Mouse (Mus musculus): ENCODE measurements around the gene Gzme.
"Not testable (repeated sequence)": the region's sequence is repeated elsewhere in the genome, so short reads cannot be mapped to it uniquely, and the experiment has no call there.

Gzme gene

DNA sequence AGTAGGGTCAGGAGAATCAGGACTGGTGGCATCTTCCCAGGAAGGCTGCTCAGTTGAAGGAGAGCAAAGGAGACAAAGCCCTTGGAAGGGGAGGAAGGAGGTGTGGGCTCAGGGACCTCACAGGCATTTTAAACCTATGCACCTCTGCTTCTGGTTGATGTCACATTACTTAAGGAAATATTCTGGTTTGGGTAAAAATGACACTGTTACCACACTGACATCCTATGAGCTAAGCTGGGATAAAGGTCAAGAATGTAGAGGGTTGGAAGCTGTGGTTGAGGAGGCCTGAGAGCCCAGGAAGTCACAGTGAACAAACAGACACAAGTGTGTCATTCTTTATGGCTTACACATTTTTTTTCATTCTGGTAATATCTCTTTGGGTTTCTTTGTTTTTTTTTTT, at the start of gene Gzme:
Gzme (minus strand) TSS at position 101 of the 400 bp plus-strand sequence.
- DNase-seq (ENCODE audit: low spot score in 2 of 2): no peak

- no peak for DNase-seq (ENCODE audit: low spot score in 2 of 2)
These were observed 47.6 kb upstream of the Gzme start for GRCm38 (mm10) chr14:56168009-56168408.

GRCm38 (mm10) chr14:56162109-56162508, 41.7 kb upstream of the Gzme start:
- DNase-seq (ENCODE audit: low spot score in 2 of 2): no peak

DNA sequence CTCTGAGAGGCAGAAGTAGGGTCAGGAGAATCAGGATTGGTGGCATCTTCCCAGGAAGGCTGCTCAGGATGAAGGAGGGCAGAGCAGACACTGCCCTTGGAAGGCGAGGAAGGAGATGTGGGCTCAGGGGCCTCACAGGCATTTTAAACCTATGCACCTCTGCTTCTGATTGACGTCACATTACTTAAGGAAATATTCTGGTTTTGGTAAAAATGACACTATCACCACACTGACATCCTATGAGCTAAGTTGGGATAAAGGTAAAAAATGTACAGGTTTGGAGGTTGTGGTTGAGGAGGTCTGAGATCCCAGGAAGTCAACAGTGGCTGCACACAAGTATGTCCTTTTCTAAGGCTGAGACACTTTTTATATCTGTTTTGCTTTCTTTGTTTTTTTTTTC, 39.1 kb upstream of the Gzme start, which contains the start of gene Gzmg:
Gzmg (minus strand) TSS at position 101 of the 400 bp plus-strand sequence.
- not testable (repeated sequence) for DNase-seq (ENCODE audit: low spot score in 2 of 2)

GRCm38 (mm10) chr14:56155340-56155739, 34.9 kb upstream of the Gzme start:
- DNase-seq (ENCODE audit: low spot score in 2 of 2): no peak

GRCm38 (mm10) chr14:56133675-56134074, 13.2 kb upstream of the Gzme start:
- DNase-seq (ENCODE audit: low spot score in 2 of 2): not testable (repeated sequence)

DNA sequence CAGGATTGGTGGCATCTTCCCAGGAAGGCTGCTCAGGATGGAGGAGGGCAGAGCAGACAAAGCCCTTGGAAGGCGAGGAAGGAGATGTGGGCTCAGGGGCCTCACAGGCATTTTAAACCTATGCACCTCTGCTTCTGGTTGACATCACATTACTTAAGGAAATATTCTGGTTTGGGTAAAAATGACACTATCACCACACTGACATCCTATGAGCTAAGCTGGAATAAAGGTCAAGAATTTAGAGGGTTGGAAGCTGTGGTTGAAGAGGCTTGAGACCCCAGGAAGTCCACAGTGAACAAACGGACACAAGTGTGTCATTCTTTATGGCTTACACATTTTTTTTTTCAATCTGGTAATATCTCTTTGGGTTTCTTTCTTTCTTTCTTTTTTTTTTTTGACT, 12.1 kb upstream of the Gzme start, which contains the start of gene Gzmd:
Gzmd (minus strand) TSS at position 101 of the 400 bp plus-strand sequence.
- not testable (repeated sequence) for DNase-seq (ENCODE audit: low spot score in 2 of 2)

DNA sequence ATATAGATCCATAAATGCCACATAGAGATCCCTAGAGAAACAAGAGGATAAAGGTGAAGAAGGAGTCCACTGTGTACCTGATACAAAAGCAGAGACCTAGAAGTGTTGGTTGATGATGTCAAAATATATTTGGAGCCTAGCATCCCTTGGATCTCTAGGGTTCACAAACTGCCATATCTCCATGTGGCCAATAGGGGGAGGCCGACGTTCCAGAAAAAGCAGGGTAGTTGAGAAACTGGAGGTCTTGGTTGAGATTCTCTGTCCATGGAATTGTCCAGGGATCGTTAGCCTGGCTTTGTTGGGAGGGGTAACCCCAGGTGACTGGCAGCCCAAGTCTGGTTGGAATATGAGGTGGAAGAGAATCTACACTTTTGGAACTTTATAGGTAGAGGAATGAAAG, 7.9 kb upstream of the Gzme start:
- no peak for DNase-seq (ENCODE audit: low spot score in 2 of 2)

- DNase-seq (ENCODE audit: low spot score in 2 of 2): no peak
These were observed 3.1 kb upstream of the Gzme start for GRCm38 (mm10) chr14:56123516-56123915.

DNA sequence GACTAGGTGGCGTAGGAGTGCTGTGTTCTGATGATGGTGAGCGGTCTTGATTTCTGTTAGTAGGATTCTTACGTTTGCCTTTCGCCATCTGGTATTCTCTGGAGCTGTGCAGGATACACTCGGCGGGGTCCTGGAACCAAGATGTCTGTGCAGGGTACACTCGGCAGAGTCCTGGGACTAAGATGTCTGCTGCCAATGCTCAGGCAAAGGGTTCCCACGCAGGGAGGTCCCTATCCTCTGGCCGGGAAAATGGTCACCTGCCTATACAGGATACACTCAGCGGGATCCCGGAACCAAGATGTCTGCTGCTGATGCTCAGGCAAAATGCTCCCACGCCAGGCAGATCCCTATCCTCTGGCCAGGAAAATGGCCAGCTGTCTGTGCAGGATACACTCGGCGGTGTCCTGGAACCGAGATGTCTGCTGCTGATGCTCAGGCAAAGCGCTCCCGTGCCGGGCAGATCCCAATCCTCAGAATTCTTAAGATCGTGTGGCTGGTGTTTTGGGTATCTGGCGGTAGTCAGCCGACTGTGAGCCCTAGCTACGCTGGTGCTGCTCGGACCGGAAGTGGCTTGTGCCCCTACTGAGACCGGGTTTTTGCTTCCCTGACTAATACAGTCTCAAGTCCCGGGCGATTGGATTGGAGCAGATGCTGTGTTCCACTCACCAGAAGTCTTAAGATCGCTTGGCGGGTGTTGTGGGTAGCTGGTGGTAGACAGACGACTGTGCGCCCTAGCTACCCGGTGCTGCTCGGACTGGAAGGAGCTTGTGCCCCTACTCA, 4.7 kb downstream of the Gzme start:
- not testable (repeated sequence) for DNase-seq (ENCODE audit: low spot score in 2 of 2)

DNA sequence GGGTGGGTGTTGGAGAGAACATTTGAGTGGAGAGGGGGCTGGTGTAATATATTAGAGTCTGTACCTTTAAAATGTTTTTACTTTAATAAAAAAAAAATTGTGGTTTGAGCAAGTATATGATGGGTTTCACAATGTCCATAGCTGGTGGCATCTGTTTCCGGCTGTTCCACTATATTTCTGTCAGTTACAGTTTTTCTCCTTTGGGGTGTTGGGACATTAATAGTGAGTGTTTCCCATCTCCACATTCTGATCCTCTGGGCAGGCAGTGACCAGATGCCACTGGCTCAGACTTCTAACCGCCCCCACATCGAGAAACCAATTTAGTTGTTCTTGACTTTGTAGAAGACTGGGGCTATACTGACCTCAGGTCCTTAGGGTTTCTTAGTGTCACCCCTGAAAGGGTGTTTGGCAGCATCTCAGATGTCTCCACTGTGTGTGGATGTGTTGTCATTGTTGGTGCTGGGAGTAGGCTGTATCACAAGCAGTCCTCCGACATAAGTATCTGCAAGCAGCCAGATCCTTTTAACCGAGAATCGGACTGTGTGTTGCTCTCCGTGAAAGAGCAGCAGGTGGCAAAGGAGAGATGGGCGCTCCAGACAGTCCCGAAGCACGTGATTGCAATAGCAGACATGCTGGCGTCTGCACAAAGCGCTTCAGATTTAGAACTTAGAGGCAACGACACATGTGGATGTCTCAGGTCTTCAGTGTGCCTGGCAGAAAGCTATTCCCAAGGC, 14.8 kb downstream of the Gzme start:
- DNase-seq (ENCODE audit: low spot score in 2 of 2): no peak

- DNase-seq (ENCODE audit: low spot score in 2 of 2): no peak
These were observed 15.4 kb downstream of the Gzme start for GRCm38 (mm10) chr14:56105016-56105415.

- no peak for DNase-seq (ENCODE audit: low spot score in 2 of 2)
These were observed 17.0 kb downstream of the Gzme start for GRCm38 (mm10) chr14:56103452-56103851.

- no peak for DNase-seq (ENCODE audit: low spot score in 2 of 2)
These were observed 18.0 kb downstream of the Gzme start, which contains the start of gene Ctsg for GRCm38 (mm10) chr14:56102386-56102785. Gene Ctsg, minus strand, starts transcription at chr14:56102574.

DNA sequence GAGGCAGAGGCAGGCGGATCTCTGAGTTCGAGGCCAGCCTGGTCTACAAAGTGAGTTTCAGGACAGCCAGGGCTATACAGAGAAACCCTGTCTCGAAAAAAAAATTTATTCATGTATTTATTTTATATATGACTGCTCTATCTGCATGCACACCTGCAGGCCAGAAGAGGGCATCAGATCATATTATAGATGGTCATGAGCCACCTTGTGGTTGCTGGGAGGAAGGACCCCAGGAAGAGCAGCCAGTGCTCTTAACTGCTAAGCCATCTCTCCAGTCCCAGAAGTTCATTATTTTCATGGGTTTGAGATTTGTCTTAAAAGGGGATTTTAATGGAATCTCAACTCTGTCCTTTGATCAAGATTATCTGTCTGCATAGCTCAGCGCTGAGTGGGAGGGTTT, 21.5 kb downstream of the Gzme start:
- peak; percentile 21 to 25 for DNase-seq (ENCODE audit: low spot score in 2 of 2)

DNA sequence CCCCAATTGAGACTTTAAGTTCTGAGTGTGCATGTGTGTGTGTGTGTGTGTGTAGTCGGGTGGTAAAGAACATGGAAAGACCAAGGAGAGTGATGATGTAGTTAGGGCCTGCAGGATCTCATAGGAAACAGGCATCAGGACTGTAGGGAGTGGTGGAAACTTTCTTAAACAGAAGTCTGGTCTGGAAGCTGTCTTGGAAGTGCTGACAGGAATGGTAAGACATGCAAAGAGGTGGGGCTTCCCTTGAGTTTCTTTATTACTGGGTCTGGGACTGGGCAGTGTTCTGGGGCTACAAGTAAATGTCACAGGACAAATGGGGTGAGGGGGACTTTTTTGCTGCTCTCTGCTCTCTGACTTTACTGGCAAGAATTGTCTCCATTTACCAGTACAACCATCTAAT, 22.8 kb downstream of the Gzme start:
- DNase-seq (ENCODE audit: low spot score in 2 of 2): no peak

GRCm38 (mm10) chr14:56093353-56093752, 27.1 kb downstream of the Gzme start:
- peak in 1 of 2 experiments; percentile 16 for DNase-seq (ENCODE audit: low spot score in 2 of 2)

GRCm38 (mm10) chr14:56086711-56087110, 33.7 kb downstream of the Gzme start:
- no peak for DNase-seq (ENCODE audit: low spot score in 2 of 2)

DNA sequence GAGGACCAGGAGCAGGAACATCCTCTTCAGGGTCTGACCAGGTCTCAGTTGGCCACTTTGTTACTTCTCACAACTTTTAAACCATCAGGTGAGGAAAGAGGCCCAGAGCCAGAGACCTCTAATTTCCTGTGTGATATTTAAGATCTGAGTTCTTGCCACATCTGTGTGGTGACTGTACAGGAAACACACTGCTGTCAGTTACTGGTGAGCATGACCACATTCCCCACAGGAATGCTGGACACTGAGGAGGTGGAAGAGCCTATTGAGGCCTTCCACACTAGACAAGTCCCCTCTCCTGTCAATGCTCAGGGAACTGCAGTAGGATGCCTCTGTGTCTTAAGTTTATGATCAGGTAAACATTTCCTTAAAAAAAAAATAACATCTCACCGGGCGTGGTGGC, 35.3 kb downstream of the Gzme start, which contains the start of gene Mcpt8:
Mcpt8 (minus strand) TSS at position 107 of the 400 bp plus-strand sequence.
- DNase-seq (ENCODE audit: low spot score in 2 of 2): no peak

- no peak for DNase-seq (ENCODE audit: low spot score in 2 of 2)
These were observed 38.4 kb downstream of the Gzme start for GRCm38 (mm10) chr14:56082016-56082415.
